Mouse (Mus musculus) bone marrow, adult 2 months (tissue): ENCODE measurements at regions not wholly inside any gene's neighbourhood (a gene's known extent, or its start where the extent isn't known, plus 50 kb on each side); places are given as distances from the start of the nearest gene placed in this dataset.

Experiments used
- H3K27ac ChIP-seq: fragments of 200-500 bp; 2 replicates; pipeline ENCODE4 v1.5.1; 2012; ENCODE audit warnings: low read depth, mild to moderate bottlenecking, control low read depth, inconsistent platforms, low read length; ENCODE audit not compliant: control insufficient read depth, poor library complexity, insufficient read depth
- H3K4me1 ChIP-seq: fragments of 200-500 bp; 2 replicates; pipeline ENCODE4 v1.6.1; 2011; ENCODE audit warnings: low read length; ENCODE audit not compliant: control insufficient read depth, insufficient read depth
- H3K4me3 ChIP-seq: fragments of 200-500 bp; replicated peaks from 2 replicates; pipeline ENCODE3; 2011; ENCODE audit warnings: mild to moderate bottlenecking, low read depth, low read length, control low read depth; ENCODE audit not compliant: control insufficient read depth
- CTCF ChIP-seq: fragments of 200-500 bp; IDR thresholded peaks from 2 replicates; pipeline ENCODE4 v1.5.1; 2011; ENCODE audit warnings: low read length, control low read depth; ENCODE audit not compliant: control insufficient read depth, insufficient read depth
- POLR2A ChIP-seq: fragments of 200-500 bp; IDR thresholded peaks from 2 replicates; pipeline ENCODE4 v1.6.1; 2011; ENCODE audit warnings: low read depth, mild to moderate bottlenecking, control low read depth, low read length, borderline replicate concordance; ENCODE audit not compliant: control insufficient read depth
- WGBS: fragments of 180-500 bp; shearing (Covaris S2); methylation state at CpG from one replicate; pipeline ENCODE4 v1.1.7; 2018; 5-methylcytosine and 5-hydroxymethylcytosine counted together

GRCm38 (mm10) chr5:90055686-90056085 lies 168.1 kb downstream of the Cox18 start:
- TF ChIP-seq POLR2A (no peak), CTCF (peak; percentile 27; the same call in 1 of the 2 replicates)
- H3K4me3 ChIP-seq, result no peak overlapping the region
- H3K4me1 ChIP-seq, result no peaks in the 10 kb centered on the region
- H3K27ac ChIP-seq, result no peak overlapping the region
- 77% methylated on average over 2 of the region's 2 CpGs for whole genome bisulfite sequencing

DNA sequence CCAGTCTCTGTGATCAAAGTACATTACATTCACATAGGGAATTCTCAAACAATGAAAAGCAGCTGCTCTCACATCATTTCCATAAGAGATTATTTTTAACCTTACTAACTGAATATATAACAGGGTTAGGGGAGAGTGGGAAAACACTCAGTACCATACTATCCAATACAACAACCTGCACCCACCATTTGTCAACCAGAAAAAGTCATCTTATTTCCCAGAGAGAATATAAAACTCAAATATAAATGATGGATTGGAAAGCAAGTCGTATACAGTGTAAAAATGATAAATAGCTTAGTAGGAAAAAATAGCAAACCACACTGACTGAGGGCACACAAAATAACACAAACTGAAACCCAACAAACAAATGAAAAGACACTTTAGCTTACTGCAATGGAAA lies 169.4 kb upstream of the Adamts3 start:
- whole genome bisulfite sequencing, result 65% methylated on average over 1 of the region's 1 CpGs

DNA sequence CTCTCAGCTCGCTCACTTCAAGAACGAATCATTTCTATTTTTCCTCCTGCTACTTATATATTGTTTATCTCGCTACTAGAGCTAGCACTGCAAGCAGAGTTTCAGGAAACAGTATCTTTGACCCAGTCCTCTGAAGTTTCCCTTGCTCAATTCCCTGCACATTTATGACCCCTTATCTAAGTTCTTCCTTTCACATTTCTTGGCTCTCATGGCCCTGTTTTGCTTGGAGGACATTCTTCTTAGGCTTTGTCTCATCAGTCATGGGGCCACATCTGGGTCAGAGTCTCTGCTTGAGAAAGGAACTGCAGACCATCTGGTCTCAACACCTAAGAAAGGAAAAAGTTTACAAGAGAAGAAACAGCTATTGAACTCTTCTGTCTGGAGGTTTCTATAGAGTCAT lies 166.7 kb upstream of the Adamts3 start:
- Histone ChIP-seq H3K4me3 (no peak overlapping the region), H3K4me1 (no peaks in the 10 kb centered on the region), H3K27ac (no peak overlapping the region)
- TF ChIP-seq CTCF (no peak), POLR2A (no peak)
- 62% methylated on average over 3 of the region's 3 CpGs for WGBS

More for the DNA sequence above, 169.4 kb upstream of the Adamts3 start:
- no peak overlapping the region for H3K4me3 ChIP-seq
- TF ChIP-seq POLR2A (no peak), CTCF (no peak)
- H3K27ac ChIP-seq, result no peak overlapping the region
- H3K4me1 ChIP-seq, result no peaks in the 10 kb centered on the region

DNA sequence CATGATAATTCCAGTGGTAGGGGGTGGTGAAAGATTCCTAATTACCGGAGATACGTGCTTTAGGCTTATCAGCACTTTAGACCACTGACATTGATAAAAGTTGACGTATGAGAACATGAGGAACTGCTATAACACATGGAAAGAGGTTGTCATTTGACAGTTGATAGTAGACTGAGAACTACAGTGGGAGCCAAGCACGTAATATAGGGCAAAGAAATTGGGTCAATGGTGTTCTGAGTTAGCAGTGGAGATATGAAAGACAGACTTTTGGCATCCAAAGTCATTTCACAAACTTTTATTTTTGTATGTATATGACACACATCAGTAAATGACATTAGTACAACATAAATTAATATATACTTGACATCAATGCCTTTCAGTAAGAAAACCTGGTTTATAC lies 159.6 kb upstream of the Adamts3 start:
- TF ChIP-seq CTCF, result no peak
- TF ChIP-seq POLR2A, result no peak
- no peaks in the 10 kb centered on the region for H3K4me1 ChIP-seq
- WGBS, result 70% methylated on average over 4 of the region's 4 CpGs
- no peak overlapping the region for H3K27ac ChIP-seq
- H3K4me3 ChIP-seq, result no peak overlapping the region

GRCm38 (mm10) chr5:90033103-90033502 lies 150.0 kb upstream of the Adamts3 start:
- TF ChIP-seq POLR2A (no peak), CTCF (no peak)
- H3K4me3 ChIP-seq, result no peak overlapping the region
- WGBS, result 56% methylated on average over 5 of the region's 5 CpGs
- no peaks in the 10 kb centered on the region for H3K4me1 ChIP-seq
- H3K27ac ChIP-seq, result no peak overlapping the region

GRCm38 (mm10) chr5:90030737-90031136 lies 147.6 kb upstream of the Adamts3 start:
- TF ChIP-seq POLR2A (no peak), CTCF (no peak)
- H3K4me1 ChIP-seq, result no peaks in the 10 kb centered on the region
- 56% methylated on average over 2 of the region's 2 CpGs for WGBS
- H3K4me3 ChIP-seq, result no peak overlapping the region
- H3K27ac ChIP-seq, result no peak overlapping the region

DNA sequence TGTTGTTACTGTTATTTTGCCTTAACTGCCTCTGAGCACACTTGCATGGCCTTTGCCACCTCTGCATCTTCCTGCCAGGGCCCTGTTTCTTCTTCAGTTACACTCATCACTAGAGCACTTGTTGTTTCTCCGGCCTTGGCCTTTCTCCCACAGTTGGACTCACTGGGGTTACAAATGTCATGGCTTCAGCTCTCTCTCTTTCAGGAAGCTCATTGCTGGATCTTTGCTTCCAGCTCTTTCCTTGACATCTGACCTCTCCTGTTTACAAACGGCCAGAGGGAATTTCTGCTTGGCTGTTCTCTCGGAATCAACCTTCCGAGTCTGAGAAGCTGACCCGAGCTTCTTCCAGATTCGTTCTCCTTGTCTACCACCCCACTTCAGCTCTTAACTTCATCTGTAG lies 146.6 kb upstream of the Adamts3 start:
- no peak overlapping the region for H3K4me3 ChIP-seq
- no peaks in the 10 kb centered on the region for H3K4me1 ChIP-seq
- no peak overlapping the region for H3K27ac ChIP-seq
- 47% methylated on average over 6 of the region's 6 CpGs for WGBS
- TF ChIP-seq POLR2A, result no peak
- TF ChIP-seq CTCF, result no peak

GRCm38 (mm10) chr5:90026835-90027753 lies 144.0 kb upstream of the Adamts3 start:
- Histone ChIP-seq H3K4me3 (no peak overlapping the region), H3K4me1 (no peaks in the 10 kb centered on the region), H3K27ac (no peak overlapping the region)
- TF ChIP-seq POLR2A (no peak), CTCF (no peak)
- WGBS, result 72% methylated on average over 17 of the region's 17 CpGs
